Mouse (Mus musculus): ENCODE measurements around the gene RPS10-NUDT3. TPM values are rescaled to one million over a fixed set of nuclear protein-coding genes. Genes with fewer than 3 reads are reported as not detected.
A peak's percentile ranks its signal among the peaks of the same experiment; 100 is the strongest.

The RPS10-NUDT3 gene
- polyA plus RNA-seq, 1 experiment from 2014 or later = not detected

- Histone ChIP-seq H3K9me3 (no peaks in the 10 kb centered on the region), H3K4me2 (replicated peaks) (no peak overlapping the region), H3K27me3 (peaks cover 11% of the 10 kb centered on the region; the same call in 1 of the 2 replicates), H3K27ac (replicated peaks) (no peak overlapping the region), H3K9ac (replicated peaks) (no peak overlapping the region), H3K36me3 (no peaks in the 10 kb centered on the region), H3K4me3 (no peak overlapping the region), H3K4me1 (peaks cover 12% of the 10 kb centered on the region)
- no peak for ATAC-seq (ENCODE audit: low FRiP score, low read depth)
- 87% methylated on average over 11 of the region's 11 CpGs for WGBS
Observed at GRCm38 (mm10) chr17:27544551-27544950, 90.5 kb downstream of the RPS10-NUDT3 start.

- no peak overlapping the region for H3K4me2 ChIP-seq (replicated peaks)
- no peaks in the 10 kb centered on the region for H3K36me3 ChIP-seq
- 84% methylated on average over 3 of the region's 3 CpGs for WGBS
- no peak overlapping the region for H3K4me3 ChIP-seq
- H3K27me3 ChIP-seq = peaks cover 11% of the 10 kb centered on the region; the same call in 1 of the 2 replicates
- H3K27ac ChIP-seq (replicated peaks) = no peak overlapping the region
- no peak overlapping the region for H3K9ac ChIP-seq (replicated peaks)
- H3K4me1 ChIP-seq = no peaks in the 10 kb centered on the region
- ATAC-seq (ENCODE audit: low FRiP score, low read depth) = no peak
- no peaks in the 10 kb centered on the region for H3K9me3 ChIP-seq
Observed at GRCm38 (mm10) chr17:27541984-27542383, 93.0 kb downstream of the RPS10-NUDT3 start.

GRCm38 (mm10) chr17:27541261-27541660 lies 93.8 kb downstream of the RPS10-NUDT3 start:
- H3K27ac ChIP-seq (replicated peaks) = no peak overlapping the region
- H3K9ac ChIP-seq (replicated peaks) = no peak overlapping the region
- no peak overlapping the region for H3K4me2 ChIP-seq (replicated peaks)
- no peaks in the 10 kb centered on the region for H3K4me1 ChIP-seq
- H3K27me3 ChIP-seq = 0 out of 2 replicates have a peak, but pooled peaks cover 5% of the 10 kb centered on the region
- H3K36me3 ChIP-seq = no peaks in the 10 kb centered on the region
- WGBS = 79% methylated on average over 2 of the region's 2 CpGs
- no peaks in the 10 kb centered on the region for H3K9me3 ChIP-seq
- no peak for ATAC-seq (ENCODE audit: low FRiP score, low read depth)
- no peak overlapping the region for H3K4me3 ChIP-seq

- Histone ChIP-seq H3K4me3 (no peak overlapping the region), H3K4me2 (replicated peaks) (no peak overlapping the region; the same call in 1 of the 2 replicates), H3K27ac (replicated peaks) (no peak overlapping the region), H3K9me3 (no peaks in the 10 kb centered on the region), H3K9ac (replicated peaks) (no peak overlapping the region), H3K4me1 (no peaks in the 10 kb centered on the region), H3K36me3 (no peaks in the 10 kb centered on the region), H3K27me3 (no peaks in the 10 kb centered on the region)
- 3% methylated on average over 10 of the region's 10 CpGs for WGBS
- ATAC-seq (ENCODE audit: low FRiP score, low read depth) = peak; percentile 69; the same call in 1 of the 2 replicates
Observed at GRCm38 (mm10) chr17:27534718-27535117, 100.3 kb downstream of the RPS10-NUDT3 start.

GRCm38 (mm10) chr17:27533354-27533753 lies 101.7 kb downstream of the RPS10-NUDT3 start:
- Histone ChIP-seq H3K4me3 (no peak overlapping the region), H3K27ac (replicated peaks) (no peak overlapping the region), H3K9me3 (no peaks in the 10 kb centered on the region), H3K4me1 (no peaks in the 10 kb centered on the region), H3K36me3 (no peaks in the 10 kb centered on the region), H3K9ac (replicated peaks) (no peak overlapping the region), H3K27me3 (no peaks in the 10 kb centered on the region), H3K4me2 (replicated peaks) (no peak overlapping the region)
- 82% methylated on average over 3 of the region's 3 CpGs for WGBS
- no peak for ATAC-seq (ENCODE audit: low FRiP score, low read depth)

GRCm38 (mm10) chr17:27532095-27532494 lies 102.9 kb downstream of the RPS10-NUDT3 start:
- Histone ChIP-seq H3K27me3 (no peaks in the 10 kb centered on the region), H3K36me3 (no peaks in the 10 kb centered on the region), H3K9me3 (no peaks in the 10 kb centered on the region), H3K4me2 (replicated peaks) (no peak overlapping the region), H3K9ac (replicated peaks) (no peak overlapping the region), H3K4me1 (no peaks in the 10 kb centered on the region), H3K27ac (replicated peaks) (no peak overlapping the region), H3K4me3 (no peak overlapping the region)
- WGBS = 90% methylated on average over 8 of the region's 8 CpGs
- no peak for ATAC-seq (ENCODE audit: low FRiP score, low read depth)

Other genes with a start within 250 kb of the RPS10-NUDT3 start
- 4.2 and 5.7 TPM in 2 replicates for gene Grm4, start 113.8 kb downstream of the RPS10-NUDT3 start, polyA plus RNA-seq (2016; fragmentation: Nextera tagmentation; extraction: Ambion mirVana)
- 213 and 215 TPM in 2 replicates for gene Hmga1, start 78.7 kb downstream of the RPS10-NUDT3 start, polyA plus RNA-seq (2016; fragmentation: Nextera tagmentation; extraction: Ambion mirVana)
- gene AI413582, start 69.5 kb downstream of the RPS10-NUDT3 start, polyA plus RNA-seq (2016; fragmentation: Nextera tagmentation; extraction: Ambion mirVana) = 18.9 and 20.7 TPM in 2 replicates
- 189 and 196 TPM in 2 replicates for gene Nudt3, start 11.7 kb downstream of the RPS10-NUDT3 start, polyA plus RNA-seq (2016; fragmentation: Nextera tagmentation; extraction: Ambion mirVana)
- 694 and 702 TPM in 2 replicates for gene Rps10, start 1.4 kb upstream of the RPS10-NUDT3 start, polyA plus RNA-seq (2016; fragmentation: Nextera tagmentation; extraction: Ambion mirVana)
- 6.3 and 6.7 TPM in 2 replicates for gene Pacsin1, start 20.3 kb upstream of the RPS10-NUDT3 start, polyA plus RNA-seq (2016; fragmentation: Nextera tagmentation; extraction: Ambion mirVana)
- 0.39 and 0.40 TPM in 2 replicates for gene Spdef, start 93.7 kb upstream of the RPS10-NUDT3 start, polyA plus RNA-seq (2016; fragmentation: Nextera tagmentation; extraction: Ambion mirVana)
- gene D17Wsu92e, start 185.4 kb upstream of the RPS10-NUDT3 start, polyA plus RNA-seq (2016; fragmentation: Nextera tagmentation; extraction: Ambion mirVana) = 12.4 and 12.9 TPM in 2 replicates
- 350 and 358 TPM in 2 replicates for gene Snrpc, start 202.9 kb upstream of the RPS10-NUDT3 start, polyA plus RNA-seq (2016; fragmentation: Nextera tagmentation; extraction: Ambion mirVana)
- 8.3 and 9.2 TPM in 2 replicates for gene Uhrf1bp1, start 221.2 kb upstream of the RPS10-NUDT3 start, polyA plus RNA-seq (2016; fragmentation: Nextera tagmentation; extraction: Ambion mirVana)

Measured in midbrain, embryonic 12.5 days (tissue).